Comparison of ENCODE assay signal across 9 mouse cellular contexts in the genomic region with DNA sequence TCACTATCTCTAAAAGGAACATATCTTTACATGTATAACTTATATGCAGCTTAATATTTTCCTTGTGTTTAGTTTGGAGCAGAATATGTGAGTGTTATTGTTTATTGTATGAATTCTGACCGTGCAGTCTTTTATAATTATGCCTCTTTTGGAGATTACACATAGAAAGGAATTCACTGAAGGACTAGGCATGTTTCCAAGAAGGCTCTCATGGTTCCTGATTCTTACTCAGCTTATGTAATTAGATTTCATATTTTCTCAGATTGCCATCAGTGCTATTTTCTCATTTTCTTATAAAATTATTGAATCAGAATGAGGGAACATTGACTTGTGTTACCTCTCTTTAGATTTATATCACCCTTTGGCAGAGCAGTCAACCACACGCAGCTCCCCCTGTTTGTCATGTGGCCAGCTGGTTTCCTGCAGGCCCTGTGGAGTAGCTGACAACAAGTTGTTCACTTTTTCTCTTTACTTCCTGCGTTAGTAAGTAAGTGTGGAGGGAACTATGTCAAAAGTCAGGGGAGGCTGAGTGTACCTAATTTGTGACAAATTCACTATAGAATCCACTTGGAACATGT.
DNase-seq lines count a peak whose midpoint lies in the region; ATAC-seq lines count a peak whose summit lies in the region.
"Had no signal": no experiment of that assay in that cellular context is flagged by ENCODE, and none has a peak within 500 bp of the region (broad histone marks: within the 10 kb centered on the region; RNA-seq: fewer than 3 reads in every experiment).

No protein-coding gene starts in this region.

- intact Hi-C loops in heart, postnatal 10 days (cut with DNase I): no loop called here

- DNase-seq in adrenal gland, postnatal 14 days: peak; percentile 30
- no peak for DNase-seq in adrenal gland, postnatal 4 days (ENCODE audit: low spot score in 2 of 2)
- peak; percentile 86 for DNase-seq in 416B (ENCODE audit: low read depth)
- DNase-seq in heart, postnatal 10 days: peak; percentile 14 to 20
- no peak for DNase-seq in layer of hippocampus, adult 11-12 months (ENCODE audit: low spot score)
- no peak for DNase-seq in retina, postnatal 1 day
- DNase-seq in MN1 (ENCODE audit: low spot score): no peak
- DNase-seq: midbrain, embryonic 14.5 days had no signal

- peak; percentile 47; the same call in 1 of the 2 replicates for ATAC-seq in megakaryocyte-erythroid progenitor cell, adult 5-6 weeks (replicated peaks; ENCODE audit: low FRiP score, low TSS enrichment, poor library complexity, severe bottlenecking)

Comparison
In these comparisons a context has a peak if more than half of its experiments do, and no peak if none do; other contexts are left out.
1. DNase-seq: peak in adrenal gland, postnatal 14 days (single experiment), 416B (single experiment) and heart, postnatal 10 days (2 of 2); none in adrenal gland, postnatal 4 days (0 of 2), layer of hippocampus, adult 11-12 months (single experiment), retina, postnatal 1 day (single experiment) and MN1 (single experiment).